Mouse (Mus musculus) MEL (cell line): ENCODE results near the gene Smarcb1.

Source experiments
- GATA1 ChIP-seq: IDR thresholded peaks from 2 replicates; pipeline ENCODE4 v1.6.1; 2011; ENCODE audit warnings: low read depth, low read length, improper control_type of control experiment
- TAL1 ChIP-seq: IDR thresholded peaks from 2 replicates; pipeline ENCODE4 v1.6.1; 2012; ENCODE audit warnings: mild to moderate bottlenecking, inconsistent platforms, low read length, moderate library complexity, mixed read lengths

- TF ChIP-seq TAL1, result no peak
- no peak for TF ChIP-seq GATA1
Measured at GRCm38 (mm10) chr10:75935680-75936541, 14.5 kb upstream of the Smarcb1 start, which contains the start of gene Mmp11.
